Mouse (Mus musculus): ENCODE measurements around the gene Mrps33. TPM values are rescaled to one million over a fixed set of nuclear protein-coding genes. Genes with fewer than 3 reads are reported as not detected.

The Mrps33 gene
- polyA plus RNA-seq, 1 experiment from 2014 or later: 195 TPM

DNA sequence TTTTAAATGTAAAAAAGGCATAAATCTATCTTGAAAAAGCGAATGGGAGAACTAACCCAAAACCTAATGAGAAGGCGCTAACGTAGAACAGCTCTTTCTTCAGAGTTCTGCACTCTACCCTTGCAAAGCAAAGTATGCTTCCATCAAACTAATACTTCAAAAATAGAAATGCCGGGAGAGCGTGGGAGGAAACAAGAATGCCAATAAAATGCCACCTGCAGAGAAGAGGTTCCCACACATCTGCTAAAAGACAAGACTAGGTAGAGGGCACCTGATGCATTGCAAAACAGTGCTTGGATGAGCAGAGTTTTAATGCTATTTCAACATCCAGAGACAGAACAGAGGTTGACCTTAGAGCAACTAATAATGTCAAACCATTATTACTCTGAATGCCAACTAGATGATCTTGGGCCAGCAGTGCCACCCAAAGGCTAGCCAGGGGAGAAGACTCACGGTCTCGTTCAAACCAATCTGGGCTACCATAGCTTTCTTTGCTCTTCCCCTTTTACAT, 3.7 kb downstream of the Mrps33 start:
- no peak overlapping the region for H3K4me2 ChIP-seq (ENCODE audit: low read length)
- H3K36me3 ChIP-seq (ENCODE audit: control insufficient read depth, insufficient read depth, low read length): peaks cover 9% of the 10 kb centered on the region; the same call in 1 of the 2 replicates
- WGBS: 92% methylated on average over 7 of the region's 7 CpGs
- no peak for ATAC-seq (replicated peaks; ENCODE audit: low FRiP score, low TSS enrichment, low read depth)
- no peaks in the 10 kb centered on the region for H3K9me3 ChIP-seq (ENCODE audit: control insufficient read depth, low read length)
- H3K27me3 ChIP-seq (replicated peaks; ENCODE audit: control insufficient read depth, insufficient read depth, low read length): no peaks in the 10 kb centered on the region
- H3K9ac ChIP-seq (ENCODE audit: low read length): no peak overlapping the region
- no peak overlapping the region for H3K4me3 ChIP-seq (ENCODE audit: low read depth, low read length)
- no peak for DNase-seq (ENCODE audit: low spot score)
- H3K4me1 ChIP-seq (replicated peaks; ENCODE audit: control insufficient read depth, insufficient read depth, low read length): peaks cover 4% of the 10 kb centered on the region
- no peak overlapping the region for H3K27ac ChIP-seq (ENCODE audit: low read depth)

DNA sequence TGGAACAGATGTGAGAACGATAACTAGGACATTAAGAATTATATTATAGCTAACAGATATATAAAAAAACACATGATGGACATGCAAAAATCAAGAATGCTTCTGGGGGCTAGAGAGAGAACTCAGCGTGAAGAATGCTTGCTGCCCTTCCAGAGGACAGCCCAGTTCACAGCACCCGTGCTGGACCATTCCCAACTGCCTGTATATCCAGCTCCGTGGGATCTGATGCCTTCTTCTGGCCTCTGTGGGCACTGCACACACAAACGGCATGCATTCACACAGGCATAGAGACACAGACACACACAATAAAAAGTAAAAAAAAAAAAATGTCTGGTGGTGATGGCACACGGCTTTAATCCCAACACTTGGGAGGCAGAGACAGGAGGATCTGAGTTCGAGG, 4.5 kb downstream of the Mrps33 start:
- Histone ChIP-seq H3K4me3 (ENCODE audit: low read depth, low read length) (no peak overlapping the region), H3K27me3 (replicated peaks; ENCODE audit: control insufficient read depth, insufficient read depth, low read length) (no peaks in the 10 kb centered on the region), H3K4me2 (ENCODE audit: low read length) (no peak overlapping the region), H3K4me1 (replicated peaks; ENCODE audit: control insufficient read depth, insufficient read depth, low read length) (peaks cover 4% of the 10 kb centered on the region), H3K9me3 (ENCODE audit: control insufficient read depth, low read length) (no peaks in the 10 kb centered on the region), H3K9ac (ENCODE audit: low read length) (no peak overlapping the region), H3K27ac (ENCODE audit: low read depth) (no peak overlapping the region), H3K36me3 (ENCODE audit: control insufficient read depth, insufficient read depth, low read length) (peaks cover 16% of the 10 kb centered on the region)
- WGBS: 92% methylated on average over 7 of the region's 7 CpGs
- DNase-seq (ENCODE audit: low spot score) (no peak), ATAC-seq (replicated peaks; ENCODE audit: low FRiP score, low TSS enrichment, low read depth) (no peak)

DNA sequence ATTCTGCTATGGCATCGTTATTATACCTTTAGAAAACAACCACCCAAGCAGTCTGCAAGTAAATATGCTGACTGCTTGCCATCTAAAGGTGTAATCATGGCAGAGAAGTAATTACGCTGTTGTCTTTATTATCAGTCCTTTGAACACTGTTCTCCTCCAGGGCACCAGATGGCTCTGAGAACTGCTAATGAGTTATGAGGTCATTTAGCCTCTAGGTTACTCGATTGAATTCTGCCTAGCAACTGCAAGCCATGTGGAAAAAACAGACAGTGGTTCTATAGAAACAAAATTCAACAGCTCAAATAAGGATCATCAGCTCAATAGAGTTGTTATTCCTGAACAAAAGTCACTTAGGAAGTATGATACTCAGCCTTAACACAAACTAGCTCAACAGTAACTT, 4.9 kb downstream of the Mrps33 start:
- Histone ChIP-seq H3K4me1 (replicated peaks; ENCODE audit: control insufficient read depth, insufficient read depth, low read length) (peaks cover 4% of the 10 kb centered on the region), H3K4me2 (ENCODE audit: low read length) (no peak overlapping the region), H3K36me3 (ENCODE audit: control insufficient read depth, insufficient read depth, low read length) (peaks cover 20% of the 10 kb centered on the region), H3K4me3 (ENCODE audit: low read depth, low read length) (no peak overlapping the region), H3K27ac (ENCODE audit: low read depth) (no peak overlapping the region), H3K9me3 (ENCODE audit: control insufficient read depth, low read length) (no peaks in the 10 kb centered on the region), H3K9ac (ENCODE audit: low read length) (no peak overlapping the region), H3K27me3 (replicated peaks; ENCODE audit: control insufficient read depth, insufficient read depth, low read length) (no peaks in the 10 kb centered on the region)
- DNase-seq (ENCODE audit: low spot score): no peak
- no peak for ATAC-seq (replicated peaks; ENCODE audit: low FRiP score, low TSS enrichment, low read depth)
- WGBS: 66% methylated on average over 3 of the region's 3 CpGs

GRCm38 (mm10) chr6:39800977-39801376, 9.8 kb downstream of the Mrps33 start:
- ATAC-seq (replicated peaks; ENCODE audit: low FRiP score, low TSS enrichment, low read depth) (no peak), DNase-seq (ENCODE audit: low spot score) (no peak)
- H3K9me3 ChIP-seq (ENCODE audit: control insufficient read depth, low read length): no peaks in the 10 kb centered on the region
- H3K9ac ChIP-seq (ENCODE audit: low read length): no peak overlapping the region
- no peak overlapping the region for H3K4me3 ChIP-seq (ENCODE audit: low read depth, low read length)
- H3K27me3 ChIP-seq (replicated peaks; ENCODE audit: control insufficient read depth, insufficient read depth, low read length): no peaks in the 10 kb centered on the region
- 84% methylated on average over 7 of the region's 7 CpGs for WGBS
- peaks cover 28% of the 10 kb centered on the region for H3K36me3 ChIP-seq (ENCODE audit: control insufficient read depth, insufficient read depth, low read length)
- no peak overlapping the region for H3K27ac ChIP-seq (ENCODE audit: low read depth)
- no peak overlapping the region for H3K4me2 ChIP-seq (ENCODE audit: low read length)
- H3K4me1 ChIP-seq (replicated peaks; ENCODE audit: control insufficient read depth, insufficient read depth, low read length): no peaks in the 10 kb centered on the region

- Histone ChIP-seq H3K9me3 (ENCODE audit: control insufficient read depth, low read length) (no peaks in the 10 kb centered on the region), H3K4me3 (ENCODE audit: low read depth, low read length) (no peak overlapping the region), H3K4me1 (replicated peaks; ENCODE audit: control insufficient read depth, insufficient read depth, low read length) (no peaks in the 10 kb centered on the region), H3K27ac (ENCODE audit: low read depth) (no peak overlapping the region), H3K36me3 (ENCODE audit: control insufficient read depth, insufficient read depth, low read length) (peaks cover 18% of the 10 kb centered on the region), H3K4me2 (ENCODE audit: low read length) (no peak overlapping the region), H3K27me3 (replicated peaks; ENCODE audit: control insufficient read depth, insufficient read depth, low read length) (no peaks in the 10 kb centered on the region), H3K9ac (ENCODE audit: low read length) (no peak overlapping the region)
- ATAC-seq (replicated peaks; ENCODE audit: low FRiP score, low TSS enrichment, low read depth): no peak
- WGBS: 64% methylated on average over 2 of the region's 2 CpGs
- no peak for DNase-seq (ENCODE audit: low spot score)
Measured at GRCm38 (mm10) chr6:39797076-39797475, 13.7 kb downstream of the Mrps33 start.

DNA sequence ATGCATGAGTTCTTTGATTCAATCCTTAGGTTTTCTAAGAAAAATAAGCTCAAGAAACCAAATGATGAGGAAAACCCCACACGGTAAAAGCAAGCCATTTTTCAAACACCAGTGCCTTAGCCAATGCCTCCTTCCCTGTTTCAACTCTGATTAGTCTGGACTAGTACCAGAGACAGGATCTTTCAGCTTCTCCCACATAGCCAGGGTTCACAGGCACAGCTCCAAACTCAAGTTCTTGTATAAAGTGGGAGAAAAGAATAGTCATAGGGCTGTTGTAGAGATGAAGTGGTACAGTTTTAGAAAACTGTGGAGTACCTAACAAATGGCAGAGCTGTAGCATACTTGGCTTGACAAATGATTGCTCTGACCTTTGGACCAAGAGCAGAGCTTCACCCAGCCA, 14.6 kb downstream of the Mrps33 start:
- Histone ChIP-seq H3K9me3 (ENCODE audit: control insufficient read depth, low read length) (no peaks in the 10 kb centered on the region), H3K36me3 (ENCODE audit: control insufficient read depth, insufficient read depth, low read length) (peaks cover 10% of the 10 kb centered on the region), H3K9ac (ENCODE audit: low read length) (no peak overlapping the region), H3K4me3 (ENCODE audit: low read depth, low read length) (no peak overlapping the region), H3K4me1 (replicated peaks; ENCODE audit: control insufficient read depth, insufficient read depth, low read length) (no peaks in the 10 kb centered on the region), H3K27ac (ENCODE audit: low read depth) (no peak overlapping the region), H3K27me3 (replicated peaks; ENCODE audit: control insufficient read depth, insufficient read depth, low read length) (no peaks in the 10 kb centered on the region), H3K4me2 (ENCODE audit: low read length) (no peak overlapping the region)
- WGBS: 83% methylated on average over 1 of the region's 1 CpGs
- ATAC-seq (replicated peaks; ENCODE audit: low FRiP score, low TSS enrichment, low read depth): no peak
- no peak for DNase-seq (ENCODE audit: low spot score)

- no peak overlapping the region for H3K4me3 ChIP-seq (ENCODE audit: low read depth, low read length)
- DNase-seq (ENCODE audit: low spot score) (peak; percentile 45), ATAC-seq (replicated peaks; ENCODE audit: low FRiP score, low TSS enrichment, low read depth) (no peak)
- 55% methylated on average over 5 of the region's 5 CpGs for WGBS
- no peak overlapping the region for H3K9ac ChIP-seq (ENCODE audit: low read length)
- H3K9me3 ChIP-seq (ENCODE audit: control insufficient read depth, low read length): no peaks in the 10 kb centered on the region
- no peaks in the 10 kb centered on the region for H3K36me3 ChIP-seq (ENCODE audit: control insufficient read depth, insufficient read depth, low read length)
- no peaks in the 10 kb centered on the region for H3K4me1 ChIP-seq (replicated peaks; ENCODE audit: control insufficient read depth, insufficient read depth, low read length)
- H3K27ac ChIP-seq (ENCODE audit: low read depth): no peak overlapping the region
- no peak overlapping the region for H3K4me2 ChIP-seq (ENCODE audit: low read length)
- no peaks in the 10 kb centered on the region for H3K27me3 ChIP-seq (replicated peaks; ENCODE audit: control insufficient read depth, insufficient read depth, low read length)
Measured at GRCm38 (mm10) chr6:39791806-39792205, 19.0 kb downstream of the Mrps33 start.

DNA sequence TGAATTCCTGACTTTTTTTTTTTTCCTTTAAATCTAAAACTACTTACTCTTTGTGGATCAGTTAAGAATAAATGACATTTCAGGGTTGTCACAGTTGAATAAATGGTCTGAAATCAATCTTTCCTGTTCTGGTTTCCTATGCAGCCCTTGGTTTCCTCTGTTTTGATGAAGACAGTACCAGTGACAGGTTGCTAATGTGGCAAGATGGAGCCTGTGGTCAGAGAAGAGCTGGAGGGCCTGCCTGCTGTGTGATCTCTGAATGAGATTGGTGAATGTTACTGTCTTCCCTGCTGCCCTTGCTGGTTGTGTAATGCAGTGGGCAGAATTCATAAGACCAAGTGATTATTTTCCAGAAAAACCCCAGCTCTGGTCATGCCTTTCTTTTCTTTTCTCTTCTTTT, 22.4 kb downstream of the Mrps33 start:
- Histone ChIP-seq H3K9ac (ENCODE audit: low read length) (no peak overlapping the region), H3K27me3 (replicated peaks; ENCODE audit: control insufficient read depth, insufficient read depth, low read length) (no peaks in the 10 kb centered on the region), H3K4me1 (replicated peaks; ENCODE audit: control insufficient read depth, insufficient read depth, low read length) (no peaks in the 10 kb centered on the region), H3K4me2 (ENCODE audit: low read length) (no peak overlapping the region), H3K27ac (ENCODE audit: low read depth) (no peak overlapping the region), H3K36me3 (ENCODE audit: control insufficient read depth, insufficient read depth, low read length) (no peaks in the 10 kb centered on the region), H3K4me3 (ENCODE audit: low read depth, low read length) (no peak overlapping the region), H3K9me3 (ENCODE audit: control insufficient read depth, low read length) (no peaks in the 10 kb centered on the region)
- ATAC-seq (replicated peaks; ENCODE audit: low FRiP score, low TSS enrichment, low read depth) (no peak), DNase-seq (ENCODE audit: low spot score) (no peak)

DNA sequence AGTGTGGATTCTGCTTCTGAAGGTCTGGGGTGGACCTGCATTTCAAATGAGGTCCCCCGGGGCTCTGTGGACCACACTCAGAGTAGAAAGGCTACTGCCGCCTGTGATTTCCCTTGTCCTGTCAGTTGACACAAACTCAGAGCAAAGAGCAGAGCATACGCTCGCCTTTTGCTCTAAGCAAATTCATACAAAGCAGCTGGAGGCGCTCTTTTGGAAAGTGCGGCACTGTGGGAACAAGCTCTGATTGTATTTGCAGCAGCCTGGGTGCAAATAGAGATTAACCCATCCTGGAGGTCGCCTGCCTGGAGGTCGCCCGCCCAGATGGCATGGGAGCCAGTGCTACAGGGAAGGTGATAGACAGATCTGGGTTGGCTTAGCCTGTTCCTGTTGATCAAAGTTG, 23.0 kb downstream of the Mrps33 start:
- WGBS: 13% methylated on average over 9 of the region's 9 CpGs
- Histone ChIP-seq H3K4me3 (ENCODE audit: low read depth, low read length) (no peak overlapping the region), H3K4me1 (replicated peaks; ENCODE audit: control insufficient read depth, insufficient read depth, low read length) (no peaks in the 10 kb centered on the region), H3K27me3 (replicated peaks; ENCODE audit: control insufficient read depth, insufficient read depth, low read length) (no peaks in the 10 kb centered on the region), H3K9me3 (ENCODE audit: control insufficient read depth, low read length) (no peaks in the 10 kb centered on the region), H3K27ac (ENCODE audit: low read depth) (no peak overlapping the region), H3K9ac (ENCODE audit: low read length) (no peak overlapping the region), H3K36me3 (ENCODE audit: control insufficient read depth, insufficient read depth, low read length) (no peaks in the 10 kb centered on the region), H3K4me2 (ENCODE audit: low read length) (no peak overlapping the region)
- ATAC-seq (replicated peaks; ENCODE audit: low FRiP score, low TSS enrichment, low read depth) (no peak), DNase-seq (ENCODE audit: low spot score) (peak; percentile 45)

Data from intestine, embryonic 14.5 days (tissue).